Mouse (Mus musculus) cerebellum, adult 2 months (tissue): ENCODE measurements around the gene Immp1l.

Experiments used
- CTCF ChIP-seq: fragments of 200-500 bp; IDR thresholded peaks from 2 replicates; pipeline ENCODE4 v1.5.1; 2011; ENCODE audit warnings: low read depth, mild to moderate bottlenecking, control low read depth, low read length, moderate library complexity, borderline replicate concordance; ENCODE audit not compliant: insufficient read depth
- POLR2A ChIP-seq: fragments of 200-500 bp; IDR thresholded peaks from 2 replicates; pipeline ENCODE4 v1.6.1; 2011; ENCODE audit warnings: low read length, control low read depth, borderline replicate concordance; ENCODE audit not compliant: insufficient read depth

- TF ChIP-seq POLR2A = no peak
- TF ChIP-seq CTCF = no peak
Measured at GRCm38 (mm10) chr2:105873403-105873802, 31.0 kb upstream of the Immp1l start.
